Mouse (Mus musculus): ENCODE results near the gene Etl4. TPM values are rescaled to one million over a fixed set of nuclear protein-coding genes. Genes with fewer than 3 reads are reported as not detected.
A peak's percentile ranks its signal among the peaks of the same experiment; 100 is the strongest.
"Not testable (repeated sequence)": the region's sequence is repeated elsewhere in the genome, so short reads cannot be mapped to it uniquely, and the experiment has no call there.

Gene Etl4
- polyA plus RNA-seq, 1 experiment from 2014 or later: 5.0 TPM

- WGBS: 65% methylated on average over 9 of the region's 9 CpGs
- no peaks in the 10 kb centered on the region for H3K36me3 ChIP-seq
- H3K27ac ChIP-seq (replicated peaks): no peak overlapping the region
- no peak overlapping the region for H3K9ac ChIP-seq
- no peaks in the 10 kb centered on the region for H3K27me3 ChIP-seq
- peak; percentile 42; the same call in 1 of the 2 replicates for ATAC-seq (ENCODE audit: low FRiP score, low read depth)
- H3K4me3 ChIP-seq: no peak overlapping the region
- no peaks in the 10 kb centered on the region for H3K4me1 ChIP-seq (replicated peaks)
- no peak overlapping the region for H3K4me2 ChIP-seq
- no peaks in the 10 kb centered on the region for H3K9me3 ChIP-seq
These were observed 763.4 kb downstream of the Etl4 start for GRCm38 (mm10) chr2:20672803-20673603.

- WGBS: 99% methylated on average over 3 of the region's 3 CpGs
- Histone ChIP-seq H3K4me2 (no peak overlapping the region), H3K27me3 (no peaks in the 10 kb centered on the region), H3K4me3 (no peak overlapping the region), H3K36me3 (no peaks in the 10 kb centered on the region), H3K4me1 (replicated peaks) (no peaks in the 10 kb centered on the region), H3K27ac (replicated peaks) (no peak overlapping the region), H3K9ac (no peak overlapping the region), H3K9me3 (no peaks in the 10 kb centered on the region)
- no peak for ATAC-seq (ENCODE audit: low FRiP score, low read depth)
These were observed 766.8 kb downstream of the Etl4 start for GRCm38 (mm10) chr2:20676379-20676778.

GRCm38 (mm10) chr2:20678793-20679192, 769.2 kb downstream of the Etl4 start:
- no peaks in the 10 kb centered on the region for H3K27me3 ChIP-seq
- H3K27ac ChIP-seq (replicated peaks): no peak overlapping the region
- H3K4me2 ChIP-seq: no peak overlapping the region
- no peak overlapping the region for H3K9ac ChIP-seq
- 67% methylated on average over 7 of the region's 7 CpGs for WGBS
- H3K4me3 ChIP-seq: no peak overlapping the region
- no peaks in the 10 kb centered on the region for H3K36me3 ChIP-seq
- no peaks in the 10 kb centered on the region for H3K9me3 ChIP-seq
- H3K4me1 ChIP-seq (replicated peaks): no peaks in the 10 kb centered on the region
- ATAC-seq (ENCODE audit: low FRiP score, low read depth): no peak

- 95% methylated on average over 6 of the region's 6 CpGs for WGBS
- H3K9me3 ChIP-seq; H3K4me2 ChIP-seq; H3K4me1 ChIP-seq (replicated peaks); H3K27me3 ChIP-seq; ATAC-seq (ENCODE audit: low FRiP score, low read depth); H3K36me3 ChIP-seq; H3K9ac ChIP-seq; H3K4me3 ChIP-seq; H3K27ac ChIP-seq (replicated peaks): not testable (repeated sequence)
These were observed 772.6 kb downstream of the Etl4 start for GRCm38 (mm10) chr2:20682203-20682602.

- 24% methylated on average over 3 of the region's 3 CpGs for WGBS
These were observed 779.8 kb downstream of the Etl4 start for GRCm38 (mm10) chr2:20689389-20689788.

GRCm38 (mm10) chr2:20692898-20693297, 783.3 kb downstream of the Etl4 start:
- no peaks in the 10 kb centered on the region for H3K9me3 ChIP-seq
- WGBS: 77% methylated on average over 3 of the region's 3 CpGs
- no peak overlapping the region for H3K9ac ChIP-seq
- no peak for ATAC-seq (ENCODE audit: low FRiP score, low read depth)
- H3K27me3 ChIP-seq: no peaks in the 10 kb centered on the region
- no peaks in the 10 kb centered on the region for H3K36me3 ChIP-seq
- no peaks in the 10 kb centered on the region for H3K4me1 ChIP-seq (replicated peaks)
- H3K4me2 ChIP-seq: no peak overlapping the region
- H3K27ac ChIP-seq (replicated peaks): no peak overlapping the region
- no peak overlapping the region for H3K4me3 ChIP-seq

More at GRCm38 (mm10) chr2:20689389-20689788, 779.8 kb downstream of the Etl4 start:
- H3K27me3 ChIP-seq: no peaks in the 10 kb centered on the region
- ATAC-seq (ENCODE audit: low FRiP score, low read depth): no peak
- no peak overlapping the region for H3K4me3 ChIP-seq
- H3K27ac ChIP-seq (replicated peaks): no peak overlapping the region
- H3K4me2 ChIP-seq: no peak overlapping the region
- no peaks in the 10 kb centered on the region for H3K4me1 ChIP-seq (replicated peaks)
- H3K9me3 ChIP-seq: no peaks in the 10 kb centered on the region
- no peaks in the 10 kb centered on the region for H3K36me3 ChIP-seq
- no peak overlapping the region for H3K9ac ChIP-seq

GRCm38 (mm10) chr2:20693772-20694171, 784.2 kb downstream of the Etl4 start:
- no peak for ATAC-seq (ENCODE audit: low FRiP score, low read depth)
- WGBS: 88% methylated on average over 1 of the region's 1 CpGs
- Histone ChIP-seq H3K9me3 (no peaks in the 10 kb centered on the region), H3K4me2 (no peak overlapping the region), H3K27ac (replicated peaks) (no peak overlapping the region), H3K4me1 (replicated peaks) (no peaks in the 10 kb centered on the region), H3K27me3 (no peaks in the 10 kb centered on the region), H3K9ac (no peak overlapping the region), H3K4me3 (no peak overlapping the region), H3K36me3 (no peaks in the 10 kb centered on the region)

GRCm38 (mm10) chr2:20697719-20698118, 788.1 kb downstream of the Etl4 start:
- 76% methylated on average over 1 of the region's 1 CpGs for WGBS
- Histone ChIP-seq H3K9ac (no peak overlapping the region), H3K4me1 (replicated peaks) (no peaks in the 10 kb centered on the region), H3K4me2 (no peak overlapping the region), H3K9me3 (no peaks in the 10 kb centered on the region), H3K27ac (replicated peaks) (no peak overlapping the region), H3K4me3 (no peak overlapping the region), H3K27me3 (no peaks in the 10 kb centered on the region), H3K36me3 (no peaks in the 10 kb centered on the region)
- ATAC-seq (ENCODE audit: low FRiP score, low read depth): no peak

GRCm38 (mm10) chr2:20705110-20705509, 795.5 kb downstream of the Etl4 start:
- no peak for ATAC-seq (ENCODE audit: low FRiP score, low read depth)
- 95% methylated on average over 4 of the region's 4 CpGs for WGBS

GRCm38 (mm10) chr2:20710589-20710988, 801.0 kb downstream of the Etl4 start:
- no peak overlapping the region for H3K4me2 ChIP-seq
- no peak for ATAC-seq (ENCODE audit: low FRiP score, low read depth)

More at GRCm38 (mm10) chr2:20705110-20705509, 795.5 kb downstream of the Etl4 start:
- Histone ChIP-seq H3K4me2 (no peak overlapping the region), H3K9ac (no peak overlapping the region), H3K27me3 (no peaks in the 10 kb centered on the region), H3K4me1 (replicated peaks) (no peaks in the 10 kb centered on the region), H3K4me3 (no peak overlapping the region), H3K27ac (replicated peaks) (no peak overlapping the region), H3K9me3 (no peaks in the 10 kb centered on the region), H3K36me3 (no peaks in the 10 kb centered on the region)

GRCm38 (mm10) chr2:20711024-20711423, 801.4 kb downstream of the Etl4 start:
- H3K4me1 ChIP-seq (replicated peaks): no peaks in the 10 kb centered on the region
- H3K27me3 ChIP-seq: no peaks in the 10 kb centered on the region
- WGBS: 79% methylated on average over 2 of the region's 2 CpGs
- ATAC-seq (ENCODE audit: low FRiP score, low read depth): no peak
- no peaks in the 10 kb centered on the region for H3K36me3 ChIP-seq
- H3K9me3 ChIP-seq: no peaks in the 10 kb centered on the region
- no peak overlapping the region for H3K4me2 ChIP-seq
- no peak overlapping the region for H3K4me3 ChIP-seq
- no peak overlapping the region for H3K9ac ChIP-seq
- H3K27ac ChIP-seq (replicated peaks): no peak overlapping the region

More at GRCm38 (mm10) chr2:20710589-20710988, 801.0 kb downstream of the Etl4 start:
- WGBS: 93% methylated on average over 7 of the region's 7 CpGs
- Histone ChIP-seq H3K4me3 (no peak overlapping the region), H3K4me1 (replicated peaks) (no peaks in the 10 kb centered on the region), H3K9me3 (no peaks in the 10 kb centered on the region), H3K27ac (replicated peaks) (no peak overlapping the region), H3K27me3 (no peaks in the 10 kb centered on the region), H3K36me3 (no peaks in the 10 kb centered on the region), H3K9ac (no peak overlapping the region)

GRCm38 (mm10) chr2:20719105-20719504, 809.5 kb downstream of the Etl4 start:
- H3K4me3 ChIP-seq: no peak overlapping the region
- no peaks in the 10 kb centered on the region for H3K36me3 ChIP-seq
- 88% methylated on average over 4 of the region's 4 CpGs for WGBS
- no peaks in the 10 kb centered on the region for H3K27me3 ChIP-seq
- H3K9ac ChIP-seq: no peak overlapping the region
- H3K4me1 ChIP-seq (replicated peaks): peaks cover 6% of the 10 kb centered on the region; the same call in 1 of the 2 replicates
- no peak overlapping the region for H3K27ac ChIP-seq (replicated peaks)
- no peak overlapping the region for H3K4me2 ChIP-seq
- ATAC-seq (ENCODE audit: low FRiP score, low read depth): no peak
- H3K9me3 ChIP-seq: no peaks in the 10 kb centered on the region
